Mouse (Mus musculus) kidney, adult 2 months (tissue): ENCODE results near the gene Fars2.

Experiments used
- CTCF ChIP-seq: fragments of 200-500 bp; conservative IDR thresholded peaks from 2 replicates; pipeline ENCODE4 v1.5.1; 2011; ENCODE audit warnings: low read depth, mild to moderate bottlenecking, control low read depth, low read length, moderate library complexity, mixed read lengths; ENCODE audit not compliant: insufficient read depth, insufficient read length
- POLR2A ChIP-seq: fragments of 200-500 bp; IDR thresholded peaks from one replicate; pipeline ENCODE4 v1.6.1; 2011; ENCODE audit warnings: low read depth, low read length, control low read depth

GRCm38 (mm10) chr13:36726551-36726950 is 609.3 kb downstream of the Fars2 start:
- TF ChIP-seq POLR2A (no peak), CTCF (no peak)
